Mouse (Mus musculus): ENCODE data around the gene Nuak1.
"Not testable (repeated sequence)": the region's sequence is repeated elsewhere in the genome, so short reads cannot be mapped to it uniquely, and the experiment has no call there.

The Nuak1 gene

GRCm38 (mm10) chr10:84440541-84441433 is at the start of gene Nuak1:
Gene Nuak1, minus strand, starts transcription at chr10:84440597.
- DNase-seq: peak; percentile 70 to 73

DNA sequence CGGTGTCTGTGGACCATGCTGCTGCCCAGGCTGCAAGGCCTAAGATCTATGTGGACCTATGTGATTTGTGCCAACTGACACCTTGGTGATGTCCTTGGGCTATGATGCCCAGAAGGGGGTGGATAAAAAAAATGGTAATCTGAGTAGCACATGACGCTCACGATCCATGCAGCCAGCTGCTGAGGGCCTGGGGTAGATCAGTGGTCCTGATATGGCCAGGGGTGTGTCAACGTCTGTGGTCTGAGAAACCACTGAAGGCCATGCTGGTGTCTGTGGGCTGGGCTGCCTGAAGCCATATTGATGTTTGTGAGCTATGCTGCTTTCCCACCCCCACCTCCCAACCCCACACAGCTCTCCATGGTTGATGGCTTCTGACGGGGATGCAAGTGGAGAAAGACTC is 49.7 kb upstream of the Nuak1 start:
- DNase-seq: no peak

DNA sequence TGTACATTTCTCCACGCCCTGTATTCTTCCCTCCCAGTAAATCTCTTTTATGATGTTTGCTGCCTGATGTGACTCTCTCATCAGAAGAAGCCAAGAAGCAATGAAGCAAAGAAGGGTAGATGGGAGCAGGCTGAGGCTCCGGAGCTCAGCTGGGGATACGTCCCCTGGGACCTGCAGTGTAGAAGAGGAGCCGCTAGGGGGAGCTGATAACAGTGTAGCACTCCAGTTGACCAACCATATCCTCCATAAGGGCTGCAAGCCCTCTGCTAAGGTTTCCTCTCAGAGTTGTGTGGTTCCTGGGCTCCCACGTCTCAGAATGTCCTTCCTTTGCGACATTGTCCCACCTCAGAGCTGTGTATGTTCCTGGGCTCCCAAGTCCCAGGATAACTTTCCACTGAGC is 47.9 kb upstream of the Nuak1 start:
- DNase-seq: peak; percentile 17 to 37

DNA sequence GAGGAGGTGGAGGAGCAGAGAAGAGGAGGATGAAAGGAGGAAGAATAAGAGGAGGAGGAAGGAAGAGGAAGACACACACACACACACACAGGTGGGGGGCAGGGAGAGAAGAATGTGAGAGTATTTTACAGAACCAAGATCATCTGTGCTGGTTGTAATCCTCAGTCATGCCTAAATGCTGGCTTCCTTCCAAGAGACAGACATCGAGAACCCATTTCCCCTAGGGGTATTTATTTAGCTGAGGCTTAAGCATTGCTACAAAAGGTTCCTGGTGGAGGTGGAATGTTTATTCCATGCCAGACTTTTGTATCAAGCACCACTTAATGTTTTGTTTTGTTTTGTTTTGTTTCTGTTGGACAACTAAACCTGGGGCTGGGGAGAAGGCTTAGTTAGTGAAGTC is 44.3 kb upstream of the Nuak1 start:
- no peak for DNase-seq

GRCm38 (mm10) chr10:84483553-84483952 is 43.2 kb upstream of the Nuak1 start:
- no peak for DNase-seq

DNA sequence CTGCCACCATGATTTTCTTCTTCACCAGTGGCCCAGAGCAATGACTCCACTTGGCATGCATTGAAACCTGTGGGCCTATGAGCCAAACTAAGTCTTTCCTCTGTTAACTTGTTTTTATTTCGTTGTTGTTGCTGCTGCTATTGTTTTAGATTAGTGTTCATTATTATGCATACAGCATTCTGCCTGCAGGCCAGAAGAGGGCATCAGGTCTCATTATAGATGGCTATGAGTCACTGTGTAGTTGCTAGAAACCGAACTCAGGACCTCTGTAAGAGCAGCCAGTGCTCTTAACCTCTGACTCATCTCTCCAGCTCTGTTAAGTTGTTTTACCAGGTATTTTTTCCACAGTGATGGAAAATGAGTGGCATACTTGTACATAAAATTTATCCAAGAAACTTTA is 42.7 kb upstream of the Nuak1 start:
- no peak for DNase-seq

- DNase-seq: not testable (repeated sequence)
Observed at GRCm38 (mm10) chr10:84482418-84482817, 42.0 kb upstream of the Nuak1 start.

- DNase-seq: no peak
Observed at GRCm38 (mm10) chr10:84481327-84481671, 40.9 kb upstream of the Nuak1 start.

DNA sequence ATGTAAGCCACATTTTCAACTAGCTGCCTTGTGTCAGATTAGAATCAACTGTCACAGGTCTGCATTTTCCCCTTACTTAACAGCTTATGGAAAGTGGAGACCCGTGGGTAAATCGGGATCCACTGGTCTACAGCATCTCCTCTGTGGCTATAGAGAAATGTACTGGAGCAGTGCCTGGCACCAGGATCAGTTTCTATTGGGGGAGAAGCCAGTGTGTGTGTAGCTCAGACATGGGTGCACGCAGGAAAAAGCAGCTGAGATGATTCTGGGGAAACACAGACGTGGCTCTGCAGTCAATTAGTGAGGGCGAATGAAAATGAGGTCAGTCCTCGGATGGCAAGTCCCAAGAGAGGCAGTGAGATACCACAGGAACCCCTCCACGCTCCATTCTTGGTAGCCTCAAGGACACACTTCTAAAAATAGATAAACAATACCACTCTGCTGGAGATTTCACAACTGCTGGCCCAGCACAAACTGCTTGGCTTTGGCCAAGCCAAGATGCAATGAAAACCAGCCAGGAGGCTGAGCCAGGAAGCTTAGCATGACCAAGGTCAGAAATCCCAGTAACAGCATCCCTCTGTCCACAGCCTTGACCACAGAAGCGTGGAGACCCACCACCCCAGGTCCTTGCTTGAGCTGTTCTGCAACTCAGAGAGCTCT is 40.4 kb upstream of the Nuak1 start:
- no peak for DNase-seq

- no peak for DNase-seq
Observed at GRCm38 (mm10) chr10:84480146-84480545, 39.7 kb upstream of the Nuak1 start.

GRCm38 (mm10) chr10:84477613-84478076 is 37.2 kb upstream of the Nuak1 start:
- DNase-seq: no peak

DNA sequence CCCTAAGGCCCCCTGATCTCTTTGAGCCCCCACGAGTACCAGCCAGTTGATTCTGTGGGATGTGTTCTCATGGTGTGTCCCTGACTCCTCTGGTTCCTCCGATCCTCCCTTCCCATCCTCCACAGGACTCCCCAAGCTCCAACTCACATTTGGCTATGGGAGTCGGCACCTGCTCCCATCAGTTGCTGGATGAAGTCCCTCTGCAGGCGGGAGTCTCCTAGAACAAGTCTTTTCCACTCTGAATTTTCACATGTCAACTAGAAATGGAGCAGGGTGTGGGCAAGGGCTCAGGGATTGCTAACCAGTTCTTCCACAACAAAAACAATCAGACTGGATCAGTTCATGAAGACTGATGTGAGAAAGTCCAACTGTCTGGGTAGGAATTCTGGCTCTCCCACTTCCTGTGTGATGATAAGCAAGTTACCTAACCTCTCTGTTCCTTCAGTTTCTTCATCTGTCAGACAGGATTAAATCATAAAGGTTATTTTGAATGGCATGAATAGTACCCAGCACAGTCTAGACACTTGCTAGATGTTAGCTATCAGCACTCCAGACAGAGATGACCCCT is 36.7 kb upstream of the Nuak1 start:
- no peak for DNase-seq

DNA sequence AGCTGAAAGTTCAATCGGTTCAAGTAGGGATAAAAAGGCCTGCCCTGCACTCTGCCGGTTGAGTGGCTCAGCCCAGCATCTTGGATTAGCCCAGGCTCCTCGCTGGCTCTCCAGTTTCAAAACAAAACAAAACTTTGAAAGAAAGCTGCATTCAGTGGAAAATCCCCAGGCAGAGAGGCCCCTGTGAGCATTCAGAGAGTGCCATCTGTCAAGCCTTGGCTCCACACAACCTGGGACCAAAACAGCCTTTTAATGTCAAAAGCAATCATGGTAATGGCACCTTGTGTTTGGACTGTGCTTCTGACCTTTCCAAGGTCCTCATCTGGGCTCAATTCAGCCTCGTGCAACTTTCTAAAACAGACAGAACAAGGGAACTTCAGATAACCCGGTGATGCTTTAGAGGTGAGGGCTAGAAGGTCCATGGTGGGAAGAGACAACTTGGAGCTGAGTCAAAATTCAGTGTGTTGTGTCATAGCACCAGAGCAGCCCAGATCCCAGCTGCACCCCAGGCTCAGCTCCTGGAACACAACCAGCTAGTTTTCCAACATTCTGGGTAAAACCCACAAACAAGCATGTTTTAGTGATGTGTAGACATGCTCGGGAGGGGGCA is 27.3 kb upstream of the Nuak1 start:
- DNase-seq: no peak

DNA sequence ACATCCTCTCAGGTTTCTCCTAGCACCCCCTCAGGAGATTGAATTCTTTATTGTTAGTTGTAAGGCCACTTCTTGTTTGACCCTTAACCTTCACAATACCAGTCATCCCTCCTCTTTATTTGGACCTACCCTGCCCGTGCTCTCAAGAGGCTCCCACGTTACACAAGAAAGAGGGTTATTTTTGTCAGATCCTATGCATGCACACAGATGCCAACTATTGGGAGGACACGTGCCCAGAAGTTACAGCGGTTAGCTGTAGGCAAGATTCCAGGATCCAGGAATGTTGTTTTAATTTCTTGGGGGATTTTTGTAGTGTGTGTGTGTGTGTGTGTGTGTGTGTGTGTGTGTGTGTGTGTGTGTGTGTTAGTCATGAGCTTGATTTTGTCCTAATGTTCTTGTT is 25.1 kb upstream of the Nuak1 start:
- DNase-seq: no peak

DNA sequence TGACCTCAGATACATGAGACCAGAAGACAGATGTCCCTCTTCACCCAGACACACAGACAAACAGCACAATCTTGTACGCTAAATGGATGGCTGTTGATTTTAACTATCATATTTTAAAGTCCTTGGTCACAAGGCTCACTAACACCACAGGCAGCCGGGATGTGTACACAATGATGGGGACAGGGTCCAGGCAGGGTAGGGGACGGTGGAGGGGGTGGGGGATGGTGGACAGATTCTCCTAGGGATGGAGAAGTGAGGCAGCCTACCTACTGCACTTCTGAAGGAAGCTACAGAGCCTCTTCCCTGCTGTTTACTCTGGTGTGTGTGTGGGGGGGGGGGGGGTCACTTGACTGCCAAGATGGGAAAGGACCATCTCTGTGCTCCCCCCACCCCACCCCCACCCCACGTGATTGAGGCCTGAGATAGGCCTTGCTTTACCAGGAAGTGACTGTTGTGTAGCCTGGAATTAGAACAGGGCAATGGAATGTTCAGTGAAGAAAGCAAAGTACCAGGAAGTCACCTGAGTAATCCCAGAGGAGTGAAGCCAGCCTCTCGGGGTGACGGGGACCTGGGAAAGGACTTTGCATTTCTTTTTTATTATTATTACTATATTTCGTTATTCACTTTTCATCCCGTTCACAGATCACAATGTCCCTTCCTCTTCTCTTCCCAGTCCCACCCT is 20.2 kb upstream of the Nuak1 start:
- no peak for DNase-seq

DNA sequence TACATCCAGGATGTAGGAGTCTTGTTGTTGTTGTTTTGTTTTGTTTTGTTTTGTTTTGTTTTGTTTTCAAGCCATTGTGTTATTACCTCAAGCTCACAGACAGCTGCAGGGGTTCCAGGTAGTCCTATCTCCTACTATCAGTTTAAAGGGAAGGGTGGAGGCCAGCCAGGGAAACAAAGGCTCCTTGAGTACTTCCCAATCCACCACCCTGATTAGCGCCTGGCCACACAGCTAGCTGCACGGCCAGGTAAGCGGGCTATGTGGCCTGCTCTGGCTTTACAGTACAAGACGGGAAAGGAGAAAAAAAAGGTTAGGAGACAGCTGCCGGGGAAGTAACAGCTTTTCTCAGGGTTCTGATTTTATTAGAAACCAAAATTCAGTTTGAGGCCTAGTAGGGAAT is 17.7 kb upstream of the Nuak1 start:
- no peak for DNase-seq

- DNase-seq: no peak
Observed at GRCm38 (mm10) chr10:84457539-84457938, 17.1 kb upstream of the Nuak1 start.

DNA sequence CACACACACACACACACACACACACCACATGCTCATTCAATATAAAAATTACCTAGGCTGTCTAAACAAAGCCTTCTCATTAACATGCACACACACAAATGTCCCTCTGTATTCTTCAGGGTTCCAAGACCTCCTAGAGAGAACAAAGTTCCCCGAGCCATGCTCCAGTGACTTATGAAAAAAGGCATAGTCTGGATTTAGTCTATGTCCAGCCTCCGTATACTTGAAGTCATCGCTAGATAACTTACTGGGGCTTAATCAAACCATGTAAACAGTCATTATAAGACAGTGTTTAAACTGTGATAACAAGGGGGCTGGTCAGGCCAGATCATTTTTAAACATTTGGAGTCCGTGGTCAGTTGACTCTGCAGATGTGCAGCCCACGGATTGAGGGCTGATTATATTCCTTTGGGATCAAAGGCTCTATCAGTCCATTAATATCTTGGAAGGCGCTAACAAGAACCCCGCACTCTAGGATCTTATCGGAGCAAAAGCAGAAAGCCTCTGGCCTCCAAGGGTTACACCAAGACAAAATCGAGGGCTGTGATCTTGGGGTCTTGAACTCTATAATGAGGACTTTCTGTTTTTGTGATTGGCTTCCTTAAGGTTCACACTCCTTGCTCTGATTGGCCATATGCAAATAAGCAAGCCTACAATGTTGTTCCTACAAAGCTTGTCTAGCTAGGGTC is 16.4 kb upstream of the Nuak1 start:
- DNase-seq: no peak

DNA sequence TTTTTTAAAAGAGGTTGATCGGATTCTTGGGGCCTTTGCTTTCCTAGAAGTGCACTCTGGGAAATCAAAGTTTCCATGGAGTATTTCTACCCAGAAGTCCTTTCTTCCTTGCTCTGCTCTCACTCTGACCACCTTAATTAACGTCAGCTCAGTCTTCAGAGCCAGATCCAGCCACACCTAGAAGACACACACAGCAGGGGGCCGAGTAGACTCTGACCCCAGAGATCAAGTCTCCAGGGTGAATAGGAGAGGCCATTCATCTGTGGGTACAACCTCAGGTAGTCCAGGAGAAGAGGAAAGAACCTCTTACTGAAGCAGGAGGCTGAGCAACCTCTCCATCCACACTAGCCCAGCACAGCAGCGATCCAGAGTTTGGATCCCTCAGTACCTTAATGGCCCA is 11.5 kb upstream of the Nuak1 start:
- DNase-seq: no peak

- peak; percentile 20 to 35 for DNase-seq
Observed at GRCm38 (mm10) chr10:84450654-84451053, 10.3 kb upstream of the Nuak1 start.

DNA sequence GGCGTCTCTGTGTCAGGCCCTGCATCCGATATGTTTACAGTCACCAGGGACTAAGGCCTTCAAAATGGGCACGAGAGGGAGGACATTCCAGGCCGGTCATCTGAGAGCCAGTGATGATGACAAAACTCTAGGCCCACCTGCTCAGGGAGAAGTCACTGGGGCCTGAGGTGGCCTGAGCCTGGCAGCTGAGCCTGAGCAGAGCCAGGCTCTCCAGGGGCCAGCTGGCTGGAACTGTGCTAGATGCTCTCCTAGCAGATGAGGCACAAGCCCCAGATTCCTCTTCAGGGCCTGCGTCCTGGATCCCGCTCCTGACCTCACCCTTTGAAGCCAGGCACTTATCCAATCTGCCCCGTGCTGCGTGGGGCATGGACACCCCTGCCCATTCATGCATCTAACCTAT is 9.3 kb upstream of the Nuak1 start:
- no peak for DNase-seq

- no peak for DNase-seq
Observed at GRCm38 (mm10) chr10:84447411-84447821, 7.0 kb upstream of the Nuak1 start.

All from thymus, adult 18-20 months (tissue).